Mouse (Mus musculus) heart, embryonic 12.5 days (tissue): ENCODE measurements around the gene Sap25. TPM values are rescaled to one million over a fixed set of nuclear protein-coding genes. Genes with fewer than 3 reads are reported as not detected.

Experiments
- ATAC-seq: fragments of 200-750 bp; cut with Nextera tagmentation; 2 replicates; pipeline ENCODE4 v1.8.0; 2017; ENCODE audit warnings: moderate TSS enrichment, moderate library complexity; ENCODE audit not compliant: insufficient number of reproducible peaks, low FRiP score
- H3K27ac ChIP-seq: fragments of 300-500 bp; sonication (generic); 2 replicates; pipeline ENCODE4 v1.5.1; 2016; ENCODE audit warnings: mild to moderate bottlenecking, moderate library complexity; ENCODE audit not compliant: poor library complexity, severe bottlenecking
- H3K27me3 ChIP-seq: fragments of 300-500 bp; sonication (generic); replicated peaks from 2 replicates; pipeline ENCODE4 v1.6.1; 2016; ENCODE audit warnings: mild to moderate bottlenecking, moderate library complexity
- H3K36me3 ChIP-seq: fragments of 300-500 bp; sonication (generic); 2 replicates; pipeline ENCODE4 v1.6.1; 2016; ENCODE audit warnings: mild to moderate bottlenecking, moderate library complexity
- H3K4me1 ChIP-seq: fragments of 300-500 bp; sonication (generic); replicated peaks from 2 replicates; pipeline ENCODE4 v1.6.1; 2016; ENCODE audit warnings: mild to moderate bottlenecking
- H3K4me2 ChIP-seq: fragments of 300-500 bp; sonication (generic); 2 replicates; pipeline ENCODE4 v1.6.1; 2016; ENCODE audit warnings: mild to moderate bottlenecking, moderate library complexity
- H3K4me3 ChIP-seq: fragments of 300-500 bp; sonication (generic); 2 replicates; pipeline ENCODE4 v1.5.1; 2016; ENCODE audit warnings: mild to moderate bottlenecking
- H3K9ac ChIP-seq: fragments of 300-500 bp; sonication (generic); 2 replicates; pipeline ENCODE4 v1.6.1; 2016; ENCODE audit warnings: mild to moderate bottlenecking, moderate library complexity
- H3K9me3 ChIP-seq: fragments of 300-500 bp; sonication (generic); replicated peaks from 2 replicates; pipeline ENCODE4 v1.6.1; 2016; ENCODE audit warnings: mild to moderate bottlenecking, moderate library complexity
- WGBS: fragments of 180-500 bp; shearing (Covaris S2); methylation state at CpG from one replicate; pipeline ENCODE4 v1.1.7; 2016; 5-methylcytosine and 5-hydroxymethylcytosine counted together
- polyA plus RNA-seq: library from polyadenylated mRNA; unstranded; fragments of >200 nt; fragmentation: Nextera tagmentation; extraction: Ambion mirVana; gene quantifications from 2 replicates; pipeline ENCODE4 v1.2.1, GENCODE M21; 2016

The Sap25 gene
- polyA plus RNA-seq, 1 experiment from 2014 or later: 5.3 TPM

- no peak overlapping the region; the same call in 1 of the 2 replicates for H3K9ac ChIP-seq
- peaks cover 83% of the 10 kb centered on the region for H3K36me3 ChIP-seq
- no peak overlapping the region for H3K4me3 ChIP-seq
- no peak overlapping the region for H3K4me2 ChIP-seq
- 0 out of 2 replicates have a peak, but pooled peaks cover 8% of the 10 kb centered on the region for H3K4me1 ChIP-seq
- WGBS: 67% methylated on average over 9 of the region's 9 CpGs
- H3K27ac ChIP-seq: 0 out of 2 replicates have a peak overlapping the region, but pooled peaks have one; percentile 23
- no peaks in the 10 kb centered on the region for H3K27me3 ChIP-seq
- H3K9me3 ChIP-seq: no peaks in the 10 kb centered on the region; the same call in 1 of the 2 replicates
- ATAC-seq: no peak
Observed at GRCm38 (mm10) chr5:137663057-137663456, 21.9 kb downstream of the Sap25 start.

- Histone ChIP-seq H3K9me3 (no peaks in the 10 kb centered on the region), H3K27me3 (no peaks in the 10 kb centered on the region), H3K4me3 (no peak overlapping the region), H3K36me3 (peaks cover 35% of the 10 kb centered on the region), H3K27ac (peak overlapping the region; percentile 55; the same call in 1 of the 2 replicates), H3K9ac (peak overlapping the region; percentile 36), H3K4me2 (peak overlapping the region; percentile 18; the same call in 1 of the 2 replicates), H3K4me1 (peaks cover 35% of the 10 kb centered on the region)
- no peak for ATAC-seq
- 46% methylated on average over 10 of the region's 10 CpGs for WGBS
Observed at GRCm38 (mm10) chr5:137668971-137669370, 27.8 kb downstream of the Sap25 start.

- WGBS: 90% methylated on average over 1 of the region's 1 CpGs
- Histone ChIP-seq H3K27me3 (no peaks in the 10 kb centered on the region), H3K9ac (no peak overlapping the region), H3K36me3 (peaks cover 22% of the 10 kb centered on the region), H3K4me3 (no peak overlapping the region), H3K4me2 (no peak overlapping the region), H3K9me3 (no peaks in the 10 kb centered on the region), H3K27ac (no peak overlapping the region), H3K4me1 (peaks cover 35% of the 10 kb centered on the region)
- ATAC-seq: no peak
Observed at GRCm38 (mm10) chr5:137670240-137670639, 29.1 kb downstream of the Sap25 start.

- no peaks in the 10 kb centered on the region for H3K27me3 ChIP-seq
- H3K4me2 ChIP-seq: peak overlapping the region; percentile 42
- peak; percentile 74 for ATAC-seq
- H3K9ac ChIP-seq: peak overlapping the region; percentile 52; the same call in 1 of the 2 replicates
- peaks cover 35% of the 10 kb centered on the region for H3K4me1 ChIP-seq
- H3K27ac ChIP-seq: peak overlapping the region; percentile 91
- H3K9me3 ChIP-seq: no peaks in the 10 kb centered on the region
- H3K36me3 ChIP-seq: peaks cover 10% of the 10 kb centered on the region
- no peak overlapping the region for H3K4me3 ChIP-seq
- WGBS: 12% methylated on average over 9 of the region's 9 CpGs
Observed at GRCm38 (mm10) chr5:137671443-137672240, 30.5 kb downstream of the Sap25 start.

GRCm38 (mm10) chr5:137672361-137672760 is 31.2 kb downstream of the Sap25 start:
- H3K4me2 ChIP-seq: no peak overlapping the region
- no peaks in the 10 kb centered on the region for H3K27me3 ChIP-seq
- peaks cover 9% of the 10 kb centered on the region for H3K36me3 ChIP-seq
- H3K9ac ChIP-seq: no peak overlapping the region
- no peak for ATAC-seq
- H3K4me1 ChIP-seq: peaks cover 35% of the 10 kb centered on the region
- 81% methylated on average over 5 of the region's 5 CpGs for WGBS
- no peak overlapping the region for H3K4me3 ChIP-seq
- peak overlapping the region; percentile 91 for H3K27ac ChIP-seq
- H3K9me3 ChIP-seq: no peaks in the 10 kb centered on the region

GRCm38 (mm10) chr5:137673015-137673414 is 31.9 kb downstream of the Sap25 start:
- Histone ChIP-seq H3K27ac (no peak overlapping the region), H3K27me3 (no peaks in the 10 kb centered on the region), H3K36me3 (peaks cover 4% of the 10 kb centered on the region; the same call in 1 of the 2 replicates), H3K9me3 (no peaks in the 10 kb centered on the region), H3K4me3 (no peak overlapping the region), H3K9ac (no peak overlapping the region), H3K4me2 (no peak overlapping the region), H3K4me1 (peaks cover 35% of the 10 kb centered on the region)
- WGBS: 74% methylated on average over 6 of the region's 6 CpGs
- ATAC-seq: no peak

- Histone ChIP-seq H3K4me3 (no peak overlapping the region), H3K9ac (no peak overlapping the region), H3K27me3 (no peaks in the 10 kb centered on the region), H3K36me3 (peaks cover 4% of the 10 kb centered on the region; the same call in 1 of the 2 replicates), H3K4me2 (no peak overlapping the region), H3K4me1 (peaks cover 26% of the 10 kb centered on the region), H3K27ac (no peak overlapping the region), H3K9me3 (no peaks in the 10 kb centered on the region)
- no peak for ATAC-seq
- WGBS: 93% methylated on average over 8 of the region's 8 CpGs
Observed at GRCm38 (mm10) chr5:137674786-137675185, 33.7 kb downstream of the Sap25 start.

- 95% methylated on average over 8 of the region's 8 CpGs for WGBS
- no peak overlapping the region for H3K4me3 ChIP-seq
- no peaks in the 10 kb centered on the region for H3K9me3 ChIP-seq
- no peak overlapping the region for H3K27ac ChIP-seq
- H3K27me3 ChIP-seq: no peaks in the 10 kb centered on the region
- peaks cover 7% of the 10 kb centered on the region; the same call in 1 of the 2 replicates for H3K36me3 ChIP-seq
- ATAC-seq: no peak
- H3K4me1 ChIP-seq: peaks cover 17% of the 10 kb centered on the region
- H3K9ac ChIP-seq: no peak overlapping the region
- H3K4me2 ChIP-seq: no peak overlapping the region
Observed at GRCm38 (mm10) chr5:137677859-137678258, 36.7 kb downstream of the Sap25 start.

GRCm38 (mm10) chr5:137678736-137679135 is 37.6 kb downstream of the Sap25 start:
- no peaks in the 10 kb centered on the region for H3K9me3 ChIP-seq
- H3K27me3 ChIP-seq: no peaks in the 10 kb centered on the region
- peaks cover 7% of the 10 kb centered on the region; the same call in 1 of the 2 replicates for H3K36me3 ChIP-seq
- H3K4me2 ChIP-seq: no peak overlapping the region
- WGBS: 85% methylated on average over 3 of the region's 3 CpGs
- H3K27ac ChIP-seq: no peak overlapping the region
- no peak overlapping the region for H3K9ac ChIP-seq
- peaks cover 20% of the 10 kb centered on the region for H3K4me1 ChIP-seq
- ATAC-seq: no peak
- no peak overlapping the region for H3K4me3 ChIP-seq

- Histone ChIP-seq H3K9me3 (no peaks in the 10 kb centered on the region), H3K36me3 (peaks cover 7% of the 10 kb centered on the region; the same call in 1 of the 2 replicates), H3K4me1 (peaks cover 21% of the 10 kb centered on the region), H3K9ac (no peak overlapping the region), H3K27me3 (no peaks in the 10 kb centered on the region), H3K4me3 (no peak overlapping the region), H3K4me2 (no peak overlapping the region), H3K27ac (no peak overlapping the region)
- no peak for ATAC-seq
- 85% methylated on average over 4 of the region's 4 CpGs for WGBS
Observed at GRCm38 (mm10) chr5:137679726-137680125, 38.6 kb downstream of the Sap25 start.

GRCm38 (mm10) chr5:137682526-137682925 is 41.4 kb downstream of the Sap25 start:
- ATAC-seq: no peak
- H3K27me3 ChIP-seq: no peaks in the 10 kb centered on the region
- no peak overlapping the region for H3K9ac ChIP-seq
- peaks cover 27% of the 10 kb centered on the region for H3K4me1 ChIP-seq
- H3K4me3 ChIP-seq: no peak overlapping the region
- H3K4me2 ChIP-seq: peak overlapping the region; percentile 14; the same call in 1 of the 2 replicates
- H3K27ac ChIP-seq: no peak overlapping the region
- 93% methylated on average over 6 of the region's 6 CpGs for WGBS
- H3K9me3 ChIP-seq: no peaks in the 10 kb centered on the region
- 0 out of 2 replicates have a peak, but pooled peaks cover 3% of the 10 kb centered on the region for H3K36me3 ChIP-seq
